Mouse (Mus musculus): ENCODE data around the gene Slc6a1.

GRCm38 (mm10) chr6:114275800-114276199 lies 6.6 kb upstream of the Slc6a1 start:
- TF ChIP-seq EP300 (IDR thresholded peaks at IDR 0.05; ENCODE audit: low read depth) (no peak), CTCF (IDR thresholded peaks at IDR 0.05; ENCODE audit: low read depth) (peak; percentile 33)
